Mouse (Mus musculus) heart, adult 18-20 months (tissue): ENCODE data around the gene Zeb2. TPM values are rescaled to one million over a fixed set of nuclear protein-coding genes. Genes with fewer than 3 reads are reported as not detected.
A peak's percentile ranks its signal among the peaks of the same experiment; 100 is the strongest.

Experiments used
- DNase-seq, 2 experiments: peaks; one replicate each; pipeline ENCODE4 v3.0.0; 2021 to 2022; ENCODE audit warnings: mixed read lengths in 1 of 2
- total RNA-seq, 2 experiments: library from RNA; stranded (reverse); gene quantifications; 2 replicates each; pipeline ENCODE4 v1.2.3; 2021

Zeb2 gene
- total RNA-seq, 2 experiments from 2014 or later, result 34.4 to 44.2 TPM

DNA sequence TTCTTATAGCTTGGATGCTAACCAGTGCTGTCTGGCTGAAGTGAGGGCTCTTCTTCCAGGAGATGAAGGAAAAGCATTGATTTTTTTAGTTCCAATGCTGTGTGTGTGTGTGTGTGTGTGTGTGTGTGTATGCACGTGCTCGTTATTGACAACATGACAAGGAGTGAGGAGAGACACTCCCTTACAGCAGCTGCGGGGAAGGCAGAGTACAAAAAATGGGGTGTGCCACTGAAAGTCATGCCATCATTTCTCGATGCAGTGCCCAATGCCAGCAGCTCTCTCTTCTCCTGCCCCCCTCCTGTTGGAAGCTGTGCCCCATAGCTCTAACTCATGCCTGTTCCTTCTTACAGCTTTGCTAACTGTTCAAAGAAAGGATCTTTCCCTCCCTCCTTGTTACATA, 56.4 kb downstream of the Zeb2 start:
- DNase-seq, result no peak

DNA sequence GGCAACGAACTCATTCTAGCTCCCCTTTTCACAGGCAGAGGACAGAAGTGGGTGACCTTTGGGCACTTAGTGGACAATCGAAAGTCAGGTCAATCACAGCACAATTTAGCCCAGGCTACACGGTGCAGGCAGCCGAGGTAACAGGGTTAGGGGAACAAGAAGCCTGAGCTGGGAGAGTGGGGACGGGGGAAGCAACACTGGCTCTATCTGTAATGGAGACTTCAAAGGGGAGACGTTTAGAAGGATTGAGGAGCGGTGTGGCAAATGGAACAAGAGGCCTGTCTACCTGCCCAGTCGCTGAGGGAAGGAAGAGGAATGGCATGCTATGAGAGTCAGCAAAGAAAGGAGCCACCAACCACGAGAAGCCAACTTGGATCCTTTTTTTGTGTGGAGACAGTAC, 57.0 kb downstream of the Zeb2 start:
- DNase-seq, result no peak

DNA sequence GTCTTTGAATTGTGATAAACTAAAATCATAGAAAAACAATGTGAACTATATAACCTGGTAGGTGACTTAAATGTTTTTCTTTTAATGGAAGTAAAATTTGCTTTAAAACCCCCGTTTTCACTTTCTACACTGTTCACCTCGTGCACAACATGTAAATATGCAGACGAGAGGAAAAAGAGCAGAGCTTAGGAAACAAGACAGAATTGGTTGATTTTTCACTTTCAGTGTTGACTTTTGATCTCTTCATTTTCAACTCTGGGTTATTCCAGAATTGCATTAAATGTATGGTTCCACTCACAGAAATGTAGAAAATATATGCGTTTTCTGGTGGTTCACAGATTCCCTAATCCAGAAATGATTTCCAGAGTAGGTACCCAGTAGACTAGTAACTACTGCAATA, 57.6 kb downstream of the Zeb2 start:
- DNase-seq, result no peak

GRCm38 (mm10) chr2:45059010-45059409, 58.2 kb downstream of the Zeb2 start:
- no peak for DNase-seq

GRCm38 (mm10) chr2:45058183-45058582, 59.0 kb downstream of the Zeb2 start:
- no peak for DNase-seq

- no peak for DNase-seq
Observed at GRCm38 (mm10) chr2:45056856-45057562, 60.2 kb downstream of the Zeb2 start.

DNA sequence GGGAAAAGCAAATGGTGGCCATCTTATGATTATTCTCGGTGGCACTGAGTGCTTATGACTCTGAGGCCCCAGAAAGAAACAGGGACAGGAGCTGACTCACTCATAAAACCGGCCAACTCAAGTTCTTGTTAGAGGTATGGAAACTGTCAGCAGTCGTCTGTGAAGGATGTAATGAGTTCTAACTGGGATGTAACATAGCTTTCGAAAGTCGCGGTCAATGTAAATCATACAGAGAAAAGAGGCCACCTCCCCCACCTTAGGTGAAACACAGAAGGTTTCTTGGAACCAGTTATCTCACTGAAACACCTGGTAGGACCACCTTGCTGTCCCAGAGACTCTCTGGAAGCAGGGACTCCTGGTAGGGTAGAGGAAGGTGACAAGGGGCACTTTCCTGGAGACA, 61.3 kb downstream of the Zeb2 start:
- DNase-seq, result no peak

DNA sequence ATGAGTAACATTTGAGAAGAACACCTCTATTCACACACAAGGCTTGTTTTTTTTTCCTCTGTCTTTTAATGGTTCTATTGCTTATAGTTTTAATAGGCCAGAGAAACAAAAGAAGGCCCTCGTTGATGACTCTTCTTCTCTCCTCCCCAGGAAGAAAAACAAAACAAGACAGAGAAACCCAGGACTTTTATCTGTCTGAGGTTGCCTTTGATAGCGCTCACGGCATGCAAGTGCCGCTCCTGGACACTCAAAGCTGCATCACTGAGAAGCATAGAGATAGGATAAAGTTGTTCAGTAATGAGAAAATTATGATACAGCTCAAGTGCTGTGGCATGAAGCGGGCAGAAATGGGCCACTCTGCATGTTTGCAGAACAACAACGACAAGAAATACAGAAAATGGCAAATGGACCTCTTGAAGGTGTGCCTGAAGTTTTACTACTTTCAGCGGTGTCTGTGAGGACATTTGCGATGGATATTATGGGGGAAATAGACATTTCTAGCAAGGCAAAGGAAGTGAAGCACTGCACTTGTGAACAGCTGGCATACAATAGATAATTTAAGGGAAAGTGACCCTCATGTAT, 62.1 kb downstream of the Zeb2 start:
- DNase-seq, result no peak

- no peak for DNase-seq
Observed at GRCm38 (mm10) chr2:45054070-45055025, 62.8 kb downstream of the Zeb2 start.

DNA sequence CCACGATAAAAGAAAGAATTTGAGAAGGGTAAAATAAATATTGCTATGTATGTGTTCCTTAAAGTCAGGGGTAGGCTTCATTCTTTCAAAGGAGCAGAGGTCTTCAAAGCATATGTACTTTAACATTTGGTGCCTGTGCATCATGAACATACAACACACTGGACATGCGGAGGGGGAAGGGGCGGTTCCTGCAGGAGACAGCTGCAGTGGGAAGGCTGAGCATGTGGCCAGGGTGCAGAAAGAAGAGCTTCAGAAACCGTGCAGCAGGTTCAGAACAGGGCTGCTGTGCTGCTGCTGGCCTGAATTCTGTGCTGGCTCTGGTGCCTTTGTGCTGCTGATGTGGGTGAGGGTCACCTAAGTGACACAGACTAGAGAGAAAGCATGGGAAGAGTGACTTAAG, 64.6 kb downstream of the Zeb2 start:
- DNase-seq, result no peak

DNA sequence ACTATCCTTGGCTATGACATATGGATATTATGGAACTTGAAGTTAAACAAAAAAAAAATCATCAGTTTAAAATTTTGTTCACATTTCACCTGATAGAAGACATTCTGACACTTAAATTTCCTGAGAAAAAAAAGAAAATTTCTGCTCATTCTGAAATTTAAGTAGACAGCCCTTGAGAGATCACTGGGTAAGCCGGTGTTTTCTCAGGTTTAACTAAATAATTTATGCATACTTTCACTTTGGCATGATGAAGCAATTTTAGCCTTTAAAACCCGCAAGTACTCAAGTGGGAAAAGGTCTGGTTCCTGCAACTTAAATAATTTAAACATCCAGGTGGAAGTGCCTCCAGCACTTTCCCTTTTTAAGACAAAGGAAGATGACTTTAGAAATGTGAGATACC, 65.9 kb downstream of the Zeb2 start:
- DNase-seq, result no peak

DNA sequence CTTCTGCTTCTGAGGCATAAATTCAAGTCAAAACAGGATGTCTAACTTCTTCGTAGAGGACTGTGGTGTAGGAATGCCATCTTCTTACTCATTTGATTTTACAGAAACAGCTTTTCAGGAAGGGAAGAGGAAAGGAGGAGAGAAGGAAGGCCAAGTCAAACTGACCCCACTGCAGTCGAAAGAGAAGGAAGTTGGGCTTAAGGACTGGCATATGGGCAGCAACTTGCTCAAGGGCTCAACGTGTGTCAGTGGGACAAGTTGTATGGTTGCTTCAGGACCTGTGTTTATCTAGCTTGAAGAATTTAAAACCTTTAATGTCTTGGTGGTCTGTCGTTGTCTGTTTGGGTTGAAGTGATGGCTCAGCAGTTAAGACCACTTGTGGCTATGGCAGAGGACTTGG, 67.3 kb downstream of the Zeb2 start:
- no peak for DNase-seq

DNA sequence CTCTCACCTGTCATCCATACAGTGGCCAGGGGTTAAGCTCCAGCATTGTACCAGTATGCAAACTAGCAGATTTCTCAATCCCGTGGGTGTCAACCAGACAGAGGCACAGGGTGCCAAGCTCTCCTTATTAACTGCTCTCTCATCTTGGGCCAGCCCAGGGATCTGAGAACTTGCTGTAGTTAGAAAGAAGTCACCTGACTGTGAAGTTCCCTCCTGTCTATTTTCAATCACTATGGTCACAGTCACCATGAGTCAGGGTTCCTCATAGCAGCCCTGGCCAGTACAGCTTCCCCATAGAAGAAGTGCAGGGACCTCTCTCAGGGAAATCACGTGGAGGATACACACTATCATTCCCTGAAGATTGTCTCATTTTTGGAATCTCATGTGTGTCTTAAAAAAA, 67.9 kb downstream of the Zeb2 start:
- DNase-seq, result peak; percentile 51 to 71

DNA sequence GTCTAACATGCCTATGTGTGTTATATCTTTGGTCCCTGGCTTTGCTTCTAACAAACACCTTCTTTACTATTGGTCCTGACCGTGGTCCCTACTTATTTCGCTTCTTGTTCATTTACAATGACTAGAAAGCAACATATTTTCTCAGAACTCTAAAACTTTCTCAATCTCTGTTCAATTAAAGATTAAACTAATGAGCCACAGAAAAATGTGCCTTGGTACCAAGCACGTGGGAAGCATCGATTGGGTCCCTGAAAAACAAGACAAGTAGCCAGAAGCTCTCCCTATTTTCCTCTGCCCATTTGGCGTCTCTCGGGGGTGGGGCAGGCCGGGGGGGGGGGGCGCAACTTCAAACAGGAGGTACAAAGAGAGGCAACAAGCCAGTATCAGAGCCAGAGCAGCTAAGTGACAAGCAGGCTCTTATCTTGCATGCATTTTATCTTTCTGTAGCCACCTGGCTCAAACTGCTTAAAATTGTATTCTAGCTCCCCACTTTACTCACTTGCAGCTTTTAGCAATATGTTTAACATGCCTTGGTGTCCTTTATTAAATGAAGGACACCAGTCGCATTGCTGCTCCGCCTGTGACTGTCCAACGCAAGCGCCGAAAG, 76.4 kb downstream of the Zeb2 start:
- DNase-seq, result no peak

GRCm38 (mm10) chr2:45039503-45039902, 77.7 kb downstream of the Zeb2 start:
- DNase-seq, result no peak

DNA sequence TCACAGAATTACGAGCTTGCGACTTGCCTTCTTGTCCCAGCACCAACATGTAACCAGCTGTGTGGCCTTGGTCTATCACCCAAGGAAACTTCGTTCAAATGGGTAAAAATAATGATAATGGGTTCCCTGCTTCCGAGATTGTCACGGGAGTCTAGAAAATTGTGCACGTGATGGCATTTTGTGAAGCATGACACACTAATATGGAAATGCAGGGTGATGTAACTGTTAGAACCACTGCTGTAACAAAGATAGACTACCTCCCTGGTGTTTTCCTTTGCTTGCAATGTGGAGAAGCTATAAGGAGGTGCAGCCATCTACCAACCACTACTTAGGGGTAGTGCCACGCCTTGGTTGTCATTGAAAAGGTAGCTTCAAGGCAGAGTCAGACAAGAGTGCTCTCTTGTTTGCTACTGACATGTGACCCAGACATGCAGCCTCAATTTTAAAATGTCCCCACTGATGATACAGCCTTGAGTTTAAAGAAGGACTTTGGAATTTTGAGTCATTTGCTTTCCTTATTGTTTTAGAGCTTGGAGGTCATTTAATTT, 89.0 kb downstream of the Zeb2 start:
- DNase-seq, result no peak

GRCm38 (mm10) chr2:45017186-45017800, 99.9 kb downstream of the Zeb2 start:
- DNase-seq, result no peak

DNA sequence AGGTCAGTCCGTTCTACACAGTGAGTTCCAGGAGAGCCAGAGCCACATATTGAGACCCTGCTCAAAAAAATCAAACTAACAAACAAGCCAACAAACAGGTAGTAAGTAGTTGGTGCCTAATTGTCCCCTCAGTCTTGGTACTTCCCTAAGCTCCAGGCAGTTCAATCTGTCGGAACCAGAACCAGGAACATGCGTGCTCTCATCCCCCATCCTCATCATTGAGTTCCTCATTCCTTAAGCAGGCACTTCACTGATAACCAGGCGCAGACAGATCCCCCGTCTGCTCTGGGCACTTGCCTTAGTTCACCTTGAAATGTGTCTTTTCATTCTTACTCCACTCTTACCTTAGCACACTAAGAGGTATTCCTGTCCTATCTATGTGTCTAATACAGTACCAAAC, 103.9 kb downstream of the Zeb2 start:
- DNase-seq, result no peak

- DNase-seq, result no peak
Observed at GRCm38 (mm10) chr2:45012676-45013075, 104.5 kb downstream of the Zeb2 start.

- no peak for DNase-seq
Observed at GRCm38 (mm10) chr2:45010701-45011100, 106.5 kb downstream of the Zeb2 start.

GRCm38 (mm10) chr2:44999906-45000305, 117.3 kb downstream of the Zeb2 start:
- no peak for DNase-seq

GRCm38 (mm10) chr2:44998710-44999109, 118.5 kb downstream of the Zeb2 start:
- no peak for DNase-seq
